Mouse (Mus musculus) neural tube, embryonic 15.5 days (tissue): Measurements from ENCODE around the gene Usp6nl. TPM values are rescaled to one million over a fixed set of nuclear protein-coding genes. Genes with fewer than 3 reads are reported as not detected.

ENCODE experiments used
- ATAC-seq: fragments of 200-750 bp; cut with Nextera tagmentation; 2 replicates; pipeline ENCODE4 v1.8.0; 2017; ENCODE audit warnings: mild to moderate bottlenecking, moderate TSS enrichment, moderate library complexity; ENCODE audit not compliant: low FRiP score
- H3K27ac ChIP-seq: fragments of 300-500 bp; sonication (generic); replicated peaks from 2 replicates; pipeline ENCODE4 v1.5.1; 2015; ENCODE audit warnings: mild to moderate bottlenecking, inconsistent platforms
- H3K27me3 ChIP-seq: fragments of 300-500 bp; sonication (generic); replicated peaks from 2 replicates; pipeline ENCODE4 v1.6.1; 2015; ENCODE audit warnings: inconsistent platforms
- H3K36me3 ChIP-seq: fragments of 300-500 bp; sonication (generic); 2 replicates; pipeline ENCODE4 v1.6.1; 2015; ENCODE audit warnings: inconsistent platforms
- H3K4me1 ChIP-seq: fragments of 300-500 bp; sonication (generic); 2 replicates; pipeline ENCODE4 v1.6.1; 2015; ENCODE audit warnings: inconsistent platforms
- H3K4me2 ChIP-seq: fragments of 300-500 bp; sonication (generic); 2 replicates; pipeline ENCODE4 v1.6.1; 2015; ENCODE audit warnings: inconsistent platforms, mild to moderate bottlenecking, moderate library complexity
- H3K4me3 ChIP-seq: fragments of 300-500 bp; sonication (generic); replicated peaks from 2 replicates; pipeline ENCODE4 v1.5.1; 2015; ENCODE audit warnings: mild to moderate bottlenecking, inconsistent platforms
- H3K9ac ChIP-seq: fragments of 300-500 bp; sonication (generic); replicated peaks from 2 replicates; pipeline ENCODE4 v1.6.1; 2015; ENCODE audit warnings: mild to moderate bottlenecking, inconsistent platforms
- H3K9me3 ChIP-seq: fragments of 300-500 bp; sonication (generic); replicated peaks from 2 replicates; pipeline ENCODE4 v1.6.1; 2016; ENCODE audit warnings: inconsistent platforms
- WGBS: fragments of 180-500 bp; shearing (Covaris S2); methylation state at CpG from one replicate; pipeline ENCODE4 v1.1.7; 2015; ENCODE audit warnings: mixed read lengths; 5-methylcytosine and 5-hydroxymethylcytosine counted together
- polyA plus RNA-seq: library from polyadenylated mRNA; unstranded; fragments of >200 nt; fragmentation: Nextera tagmentation; extraction: Ambion mirVana; gene quantifications from 2 replicates; pipeline ENCODE4 v1.2.1, GENCODE M21; 2015

Gene Usp6nl
- polyA plus RNA-seq, 1 experiment from 2014 or later = 6.5 TPM

GRCm38 (mm10) chr2:6353060-6353459 lies 30.6 kb downstream of the Usp6nl start:
- Histone ChIP-seq H3K27ac (no peak overlapping the region), H3K27me3 (no peaks in the 10 kb centered on the region), H3K9ac (no peak overlapping the region), H3K4me1 (peaks cover 23% of the 10 kb centered on the region), H3K4me3 (no peak overlapping the region), H3K9me3 (no peaks in the 10 kb centered on the region), H3K36me3 (no peaks in the 10 kb centered on the region), H3K4me2 (peak overlapping the region; percentile 35)
- WGBS = 78% methylated on average over 4 of the region's 4 CpGs
- no peak for ATAC-seq

DNA sequence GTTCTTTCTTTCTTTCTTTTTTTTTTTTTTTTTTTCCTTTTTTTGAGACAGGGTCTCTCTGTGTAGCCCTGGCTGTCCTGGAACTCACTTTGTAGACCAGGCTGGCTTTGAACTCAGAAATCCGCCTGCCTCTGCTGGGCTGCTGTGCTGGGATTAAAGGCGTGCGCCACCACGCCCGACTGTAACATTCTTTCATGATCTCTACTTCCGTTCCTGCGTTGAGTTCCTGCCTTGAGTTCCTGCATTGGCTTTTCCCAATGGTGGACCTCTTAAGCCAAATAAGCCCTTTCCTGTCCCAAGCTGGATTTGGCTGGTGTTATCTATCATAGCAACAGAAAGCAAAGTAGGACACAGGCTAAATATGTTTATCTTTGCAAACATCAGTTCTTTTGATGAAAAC lies 34.8 kb downstream of the Usp6nl start:
- peaks cover 23% of the 10 kb centered on the region for H3K4me1 ChIP-seq
- H3K9me3 ChIP-seq = no peaks in the 10 kb centered on the region
- no peak for ATAC-seq
- no peaks in the 10 kb centered on the region for H3K27me3 ChIP-seq
- H3K9ac ChIP-seq = no peak overlapping the region
- H3K27ac ChIP-seq = no peak overlapping the region
- H3K4me2 ChIP-seq = no peak overlapping the region
- 97% methylated on average over 7 of the region's 7 CpGs for WGBS
- H3K4me3 ChIP-seq = no peak overlapping the region
- H3K36me3 ChIP-seq = no peaks in the 10 kb centered on the region

GRCm38 (mm10) chr2:6359645-6360044 lies 37.2 kb downstream of the Usp6nl start:
- Histone ChIP-seq H3K9ac (no peak overlapping the region), H3K4me1 (peaks cover 23% of the 10 kb centered on the region), H3K36me3 (no peaks in the 10 kb centered on the region), H3K4me3 (no peak overlapping the region), H3K9me3 (no peaks in the 10 kb centered on the region), H3K27ac (no peak overlapping the region), H3K4me2 (no peak overlapping the region), H3K27me3 (no peaks in the 10 kb centered on the region)
- 28% methylated on average over 9 of the region's 9 CpGs for WGBS
- no peak for ATAC-seq

GRCm38 (mm10) chr2:6363126-6363525 lies 40.7 kb downstream of the Usp6nl start:
- 70% methylated on average over 13 of the region's 13 CpGs for WGBS

GRCm38 (mm10) chr2:6363922-6364321 lies 41.5 kb downstream of the Usp6nl start:
- Histone ChIP-seq H3K27me3 (no peaks in the 10 kb centered on the region), H3K9me3 (no peaks in the 10 kb centered on the region), H3K9ac (no peak overlapping the region), H3K4me1 (peaks cover 26% of the 10 kb centered on the region), H3K36me3 (no peaks in the 10 kb centered on the region), H3K4me3 (no peak overlapping the region), H3K4me2 (no peak overlapping the region), H3K27ac (no peak overlapping the region)
- 97% methylated on average over 7 of the region's 7 CpGs for WGBS
- ATAC-seq = no peak

More at GRCm38 (mm10) chr2:6363126-6363525, 40.7 kb downstream of the Usp6nl start:
- no peak overlapping the region for H3K9ac ChIP-seq
- H3K36me3 ChIP-seq = no peaks in the 10 kb centered on the region
- H3K9me3 ChIP-seq = no peaks in the 10 kb centered on the region
- H3K4me2 ChIP-seq = no peak overlapping the region
- no peaks in the 10 kb centered on the region for H3K27me3 ChIP-seq
- ATAC-seq = no peak
- H3K27ac ChIP-seq = no peak overlapping the region
- peaks cover 26% of the 10 kb centered on the region for H3K4me1 ChIP-seq
- H3K4me3 ChIP-seq = no peak overlapping the region

DNA sequence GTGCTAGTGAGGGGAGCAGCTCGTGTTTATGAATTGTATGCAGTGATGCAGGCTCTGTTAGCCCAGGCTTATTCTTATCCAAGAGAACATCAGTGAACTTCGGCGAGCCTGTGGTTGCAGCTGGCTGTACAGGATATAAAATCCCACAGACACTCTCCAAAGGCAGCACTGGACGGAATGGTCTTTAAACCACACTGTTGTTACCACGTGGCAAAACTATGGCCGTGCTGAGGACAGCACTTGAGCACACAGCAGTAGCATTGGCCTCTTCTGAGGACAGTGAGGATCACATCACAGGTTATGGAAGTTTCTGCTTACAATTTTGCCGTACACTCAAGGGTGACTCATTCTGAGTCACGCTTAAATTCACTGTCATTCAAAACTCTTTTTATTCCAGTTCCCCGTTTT lies 44.1 kb downstream of the Usp6nl start:
- 40% methylated on average over 9 of the region's 9 CpGs for WGBS
- no peak overlapping the region for H3K4me2 ChIP-seq
- H3K9ac ChIP-seq = no peak overlapping the region
- ATAC-seq = no peak
- peaks cover 13% of the 10 kb centered on the region; the same call in 1 of the 2 replicates for H3K4me1 ChIP-seq
- H3K27ac ChIP-seq = no peak overlapping the region
- no peak overlapping the region for H3K4me3 ChIP-seq
- H3K9me3 ChIP-seq = no peaks in the 10 kb centered on the region
- no peaks in the 10 kb centered on the region for H3K27me3 ChIP-seq
- H3K36me3 ChIP-seq = no peaks in the 10 kb centered on the region

DNA sequence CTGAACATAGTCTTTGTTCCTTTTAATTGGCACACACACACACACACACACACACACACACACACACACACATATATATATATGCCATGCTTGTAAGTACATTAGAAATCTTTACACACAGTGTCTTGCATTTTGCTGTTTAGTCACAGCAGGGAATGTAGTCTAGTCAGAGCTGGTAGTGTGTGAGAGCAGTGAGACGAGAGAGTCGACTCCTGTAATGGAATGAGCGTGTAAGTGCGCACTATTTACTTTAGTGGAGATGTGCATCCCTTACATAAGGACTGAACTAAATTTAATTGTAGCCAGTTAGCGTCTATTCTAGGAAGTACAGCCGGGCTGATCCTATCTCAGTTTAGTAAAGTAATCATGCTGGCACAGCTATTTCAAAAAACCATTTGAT lies 44.5 kb downstream of the Usp6nl start:
- Histone ChIP-seq H3K36me3 (no peaks in the 10 kb centered on the region), H3K27ac (no peak overlapping the region), H3K4me3 (no peak overlapping the region), H3K27me3 (no peaks in the 10 kb centered on the region), H3K4me1 (peaks cover 13% of the 10 kb centered on the region; the same call in 1 of the 2 replicates), H3K9ac (no peak overlapping the region), H3K4me2 (no peak overlapping the region), H3K9me3 (no peaks in the 10 kb centered on the region)
- peak; percentile 54; the same call in 1 of the 2 replicates for ATAC-seq
- 45% methylated on average over 6 of the region's 6 CpGs for WGBS

- Histone ChIP-seq H3K27me3 (no peaks in the 10 kb centered on the region), H3K4me3 (no peak overlapping the region), H3K4me1 (peaks cover 13% of the 10 kb centered on the region; the same call in 1 of the 2 replicates), H3K9ac (no peak overlapping the region), H3K4me2 (no peak overlapping the region), H3K9me3 (no peaks in the 10 kb centered on the region), H3K27ac (no peak overlapping the region), H3K36me3 (no peaks in the 10 kb centered on the region)
- ATAC-seq = no peak
- WGBS = 89% methylated on average over 6 of the region's 6 CpGs
Observed at GRCm38 (mm10) chr2:6367497-6367896, 45.0 kb downstream of the Usp6nl start.

DNA sequence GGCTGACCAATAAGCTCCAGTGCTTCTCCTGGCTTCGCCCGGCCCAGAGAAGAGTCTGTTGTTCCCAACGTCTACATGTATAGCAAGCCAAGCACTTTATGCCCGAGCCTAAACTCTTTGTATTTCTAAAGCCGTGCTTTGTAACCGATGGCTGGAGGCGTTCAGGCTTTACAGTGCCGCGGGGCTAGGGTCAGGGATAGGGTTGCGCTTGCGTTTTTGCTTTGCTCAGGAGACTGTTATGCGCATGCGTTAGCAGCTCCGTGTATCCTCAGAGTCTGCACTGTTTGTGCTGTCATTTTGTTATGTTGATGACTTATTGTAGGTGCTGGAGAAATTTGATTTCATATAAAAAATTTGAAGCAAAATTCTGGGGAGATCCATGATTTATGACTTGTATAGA lies 51.7 kb downstream of the Usp6nl start:
- no peak overlapping the region for H3K27ac ChIP-seq
- no peaks in the 10 kb centered on the region for H3K36me3 ChIP-seq
- WGBS = 56% methylated on average over 14 of the region's 14 CpGs
- 0 out of 2 replicates have a peak, but pooled peaks have one; percentile 31 for ATAC-seq
- H3K4me2 ChIP-seq = no peak overlapping the region
- no peak overlapping the region for H3K4me3 ChIP-seq
- H3K27me3 ChIP-seq = no peaks in the 10 kb centered on the region
- no peak overlapping the region for H3K9ac ChIP-seq
- H3K9me3 ChIP-seq = no peaks in the 10 kb centered on the region
- peaks cover 3% of the 10 kb centered on the region; the same call in 1 of the 2 replicates for H3K4me1 ChIP-seq

GRCm38 (mm10) chr2:6376071-6376470 lies 53.6 kb downstream of the Usp6nl start:
- no peak for ATAC-seq
- H3K36me3 ChIP-seq = no peaks in the 10 kb centered on the region
- no peak overlapping the region for H3K4me3 ChIP-seq
- H3K4me2 ChIP-seq = no peak overlapping the region
- no peak overlapping the region for H3K9ac ChIP-seq
- no peak overlapping the region for H3K27ac ChIP-seq
- H3K27me3 ChIP-seq = no peaks in the 10 kb centered on the region
- H3K9me3 ChIP-seq = no peaks in the 10 kb centered on the region
- WGBS = 90% methylated on average over 8 of the region's 8 CpGs
- peaks cover 3% of the 10 kb centered on the region; the same call in 1 of the 2 replicates for H3K4me1 ChIP-seq

GRCm38 (mm10) chr2:6376941-6377340 lies 54.5 kb downstream of the Usp6nl start:
- Histone ChIP-seq H3K36me3 (no peaks in the 10 kb centered on the region), H3K4me3 (no peak overlapping the region), H3K9ac (no peak overlapping the region), H3K27ac (no peak overlapping the region), H3K27me3 (no peaks in the 10 kb centered on the region), H3K9me3 (no peaks in the 10 kb centered on the region), H3K4me1 (peaks cover 3% of the 10 kb centered on the region; the same call in 1 of the 2 replicates), H3K4me2 (no peak overlapping the region)
- no peak for ATAC-seq
- 86% methylated on average over 4 of the region's 4 CpGs for WGBS

GRCm38 (mm10) chr2:6378590-6379205 lies 56.2 kb downstream of the Usp6nl start:
- Histone ChIP-seq H3K36me3 (no peaks in the 10 kb centered on the region), H3K4me3 (no peak overlapping the region), H3K9ac (no peak overlapping the region), H3K27ac (no peak overlapping the region), H3K4me1 (peaks cover 3% of the 10 kb centered on the region; the same call in 1 of the 2 replicates), H3K27me3 (no peaks in the 10 kb centered on the region), H3K4me2 (no peak overlapping the region), H3K9me3 (no peaks in the 10 kb centered on the region)
- 74% methylated on average over 8 of the region's 8 CpGs for WGBS
- no peak for ATAC-seq
